Mouse (Mus musculus) intestine, embryonic 14.5 days (tissue): ENCODE data around the gene U2af2. TPM values are rescaled to one million over a fixed set of nuclear protein-coding genes. Genes with fewer than 3 reads are reported as not detected.
A peak's percentile ranks its signal among the peaks of the same experiment; 100 is the strongest.

Experiments used
- ATAC-seq: fragments of 200-750 bp; cut with Nextera tagmentation; replicated peaks from 2 replicates; pipeline ENCODE4 v1.8.0; 2017; ENCODE audit warnings: low read depth, moderate number of reproducible peaks, moderate TSS enrichment, moderate library complexity; ENCODE audit not compliant: low FRiP score, low TSS enrichment
- DNase-seq: peaks from one replicate; pipeline ENCODE4 v3.0.0-alpha.2; 2018; ENCODE audit warnings: low spot score
- H3K27ac ChIP-seq: fragments of 300-500 bp; sonication (generic); 2 replicates; pipeline ENCODE4 v1.5.1; 2014; ENCODE audit warnings: low read depth, mild to moderate bottlenecking, control low read depth
- H3K27me3 ChIP-seq: fragments of 300-500 bp; sonication (generic); replicated peaks from 2 replicates; pipeline ENCODE4 v1.6.1; 2014; ENCODE audit warnings: low read length, control low read depth; ENCODE audit not compliant: control insufficient read depth, insufficient read depth
- H3K36me3 ChIP-seq: fragments of 300-500 bp; sonication (generic); 2 replicates; pipeline ENCODE4 v1.6.1; 2014; ENCODE audit warnings: low read length, control low read depth; ENCODE audit not compliant: control insufficient read depth, insufficient read depth
- H3K4me1 ChIP-seq: fragments of 300-500 bp; sonication (generic); replicated peaks from 2 replicates; pipeline ENCODE4 v1.6.1; 2014; ENCODE audit warnings: low read length, control low read depth, mixed read lengths; ENCODE audit not compliant: control insufficient read depth, insufficient read depth
- H3K4me2 ChIP-seq: fragments of 300-500 bp; sonication (generic); 2 replicates; pipeline ENCODE4 v1.6.1; 2014; ENCODE audit warnings: low read length
- H3K4me3 ChIP-seq: fragments of 300-500 bp; sonication (generic); 2 replicates; pipeline ENCODE4 v1.5.1; 2014; ENCODE audit warnings: low read depth, low read length, control low read depth, mixed read lengths
- H3K9ac ChIP-seq: fragments of 300-500 bp; sonication (generic); 2 replicates; pipeline ENCODE4 v1.6.1; 2014; ENCODE audit warnings: mild to moderate bottlenecking, low read length
- H3K9me3 ChIP-seq: fragments of 300-500 bp; sonication (generic); 2 replicates; pipeline ENCODE4 v1.6.1; 2016; ENCODE audit warnings: low read length, control low read depth; ENCODE audit not compliant: control insufficient read depth
- WGBS: fragments of 180-500 bp; shearing (Covaris S2); extraction: QIAGEN DNeasy Blood & Tissue Kit; methylation state at CpG from one replicate; pipeline ENCODE4 v1.1.7; 2014; 5-methylcytosine and 5-hydroxymethylcytosine counted together
- microRNA-seq: library from miRNA; unstranded; fragments of <30 nt; microRNA quantifications from one replicate; pipeline ENCODE4, GENCODE M21; 2016
- polyA plus RNA-seq: library from polyadenylated mRNA; unstranded; fragments of >200 nt; fragmentation: Nextera tagmentation; extraction: Ambion mirVana; gene quantifications from 2 replicates; pipeline ENCODE4 v1.2.1, GENCODE M21; 2014

Gene U2af2
- polyA plus RNA-seq, 1 experiment from 2014 or later: 133 TPM

DNA sequence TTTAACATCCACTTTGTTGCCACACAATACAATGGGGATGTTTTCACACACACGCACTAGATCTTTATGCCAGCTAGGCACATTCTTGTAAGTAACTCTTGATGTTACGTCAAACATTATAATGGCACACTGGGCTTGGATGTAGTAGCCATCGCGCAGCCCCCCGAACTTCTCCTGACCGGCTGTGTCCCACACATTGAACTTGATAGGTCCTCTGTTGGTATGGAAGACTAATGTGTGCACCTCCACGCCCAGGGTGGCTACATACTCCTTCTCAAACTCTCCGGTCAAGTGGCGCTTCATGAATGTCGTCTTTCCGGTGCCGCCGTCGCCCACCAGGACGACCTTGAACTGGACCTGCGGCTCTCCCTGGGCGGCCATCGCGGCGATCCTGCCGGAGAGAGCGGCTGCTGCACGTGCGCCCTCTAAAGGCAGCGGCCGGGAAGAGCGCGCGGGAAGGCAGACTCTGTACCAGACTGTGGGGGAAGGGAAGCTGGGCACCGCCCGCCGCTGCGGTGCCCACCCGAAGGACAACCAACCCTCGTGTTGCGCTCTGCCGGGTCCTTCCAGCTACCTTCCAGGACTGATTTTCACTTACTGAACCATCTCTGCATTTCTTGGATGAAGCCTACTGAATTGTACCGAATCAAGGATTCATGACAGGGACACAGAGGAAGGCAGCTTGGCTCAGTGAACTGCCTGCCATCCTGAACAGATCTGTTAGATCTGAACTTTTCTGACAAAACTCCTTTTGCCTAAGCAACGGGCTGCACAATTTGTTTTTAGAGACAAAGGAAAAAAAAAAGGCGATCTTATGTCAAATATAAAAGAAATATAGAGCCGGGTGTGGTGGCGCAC, 63.8 kb downstream of the U2af2 start, which contains the start of gene Rasl2-9:
TSS of gene Rasl2-9 (minus strand) at position 402 of the 858 bp plus-strand sequence.
- peak; percentile 84 for DNase-seq
- ATAC-seq: peak; percentile 60; the same call in 1 of the 2 replicates
- no peaks in the 10 kb centered on the region for H3K9me3 ChIP-seq
- peak within 1 kb of the TSS; percentile 61 for H3K4me2 ChIP-seq
- peak within 1 kb of the TSS; percentile 30 for H3K4me3 ChIP-seq
- no peaks in the 10 kb centered on the region for H3K27me3 ChIP-seq
- no peaks in the 10 kb centered on the region for H3K4me1 ChIP-seq
- no peak within 1 kb of the TSS for H3K27ac ChIP-seq
- 18% methylated on average over 42 of the region's 42 CpGs for WGBS
- peak within 1 kb of the TSS; percentile 34 for H3K9ac ChIP-seq
- H3K36me3 ChIP-seq: no peaks in the 10 kb centered on the region

Small RNA genes within 50 kb of the gene (microRNA-seq; reads per million reads assigned to microRNA genes)
- not detected for gene Gm26217

Other genes starting within 250 kb of the U2af2 start
- gene Ube2s, start 249.6 kb upstream of the U2af2 start, polyA plus RNA-seq: 354 and 371 TPM in 2 replicates
- 0.30 and 0.42 TPM in 2 replicates for gene Shisa7, start 217.4 kb upstream of the U2af2 start, polyA plus RNA-seq
- gene Isoc2b, start 191.9 kb upstream of the U2af2 start, polyA plus RNA-seq: 6.3 and 8.9 TPM in 2 replicates
- gene Isoc2a, start 185.0 kb upstream of the U2af2 start, polyA plus RNA-seq: 0.96 and 1.0 TPM in 2 replicates
- not detected in 2 replicates for gene Gm36210, start 155.6 kb upstream of the U2af2 start, polyA plus RNA-seq
- gene Zfp628, start 146.9 kb upstream of the U2af2 start, polyA plus RNA-seq: 3.3 and 4.0 TPM in 2 replicates
- gene Nat14, start 140.1 kb upstream of the U2af2 start, polyA plus RNA-seq: 3.1 and 3.3 TPM in 2 replicates
- 3.7 and 4.0 TPM in 2 replicates for gene Ssc5d, start 136.4 kb upstream of the U2af2 start, polyA plus RNA-seq
- 0.23 and 0.26 TPM in 2 replicates for gene Sbk2, start 97.7 kb upstream of the U2af2 start, polyA plus RNA-seq
- gene Sbk3, start 91.0 kb upstream of the U2af2 start, polyA plus RNA-seq: 0.16 TPM in 1 of 2 replicates, not detected in the other
- 30.6 and 35.4 TPM in 2 replicates for gene Zfp579, start 66.0 kb upstream of the U2af2 start, polyA plus RNA-seq
- 15.7 and 16.0 TPM in 2 replicates for gene Zfp524, start 47.7 kb upstream of the U2af2 start, polyA plus RNA-seq
- 37.5 and 40.3 TPM in 2 replicates for gene Fiz1, start 47.4 kb upstream of the U2af2 start, polyA plus RNA-seq
- 1.0 and 2.0 TPM in 2 replicates for gene Gm44973, start 46.6 kb upstream of the U2af2 start, polyA plus RNA-seq
- gene Zfp865, start 41.8 kb upstream of the U2af2 start, polyA plus RNA-seq: 6.2 and 7.2 TPM in 2 replicates
- 15.1 and 17.1 TPM in 2 replicates for gene Ccdc106, start 41.6 kb upstream of the U2af2 start, polyA plus RNA-seq
- not detected in 2 replicates for gene 4632433K11Rik, start 28.0 kb upstream of the U2af2 start, polyA plus RNA-seq
- gene Zfp784, start 23.7 kb upstream of the U2af2 start, polyA plus RNA-seq: 4.8 and 6.3 TPM in 2 replicates
- 38.3 and 40.1 TPM in 2 replicates for gene Zfp580, start 10.6 kb upstream of the U2af2 start, polyA plus RNA-seq
- 57.8 and 65.1 TPM in 2 replicates for gene Epn1, start 18.1 kb downstream of the U2af2 start, polyA plus RNA-seq
- gene Rfpl4, start 54.8 kb downstream of the U2af2 start, polyA plus RNA-seq: not detected in 2 replicates
- 0.54 and 0.72 TPM in 2 replicates for gene Rasl2-9, start 63.8 kb downstream of the U2af2 start, polyA plus RNA-seq
- not detected in 2 replicates for gene Vmn1r55, start 87.5 kb downstream of the U2af2 start, polyA plus RNA-seq
- gene Vmn1r56, start 134.6 kb downstream of the U2af2 start, polyA plus RNA-seq: not detected in 2 replicates
- gene Vmn1r57, start 156.3 kb downstream of the U2af2 start, polyA plus RNA-seq: not detected in 2 replicates